Mouse (Mus musculus) E14TG2a.4 (cell line): ENCODE results near the gene Mrln.

Source experiments
- H3K27me3 ChIP-seq: 2 replicates; pipeline ENCODE4 v1.6.1; 2014; ENCODE audit warnings: low read length, control low read depth; ENCODE audit not compliant: insufficient read depth
- H3K36me3 ChIP-seq: 2 replicates; pipeline ENCODE4 v1.6.1; 2014; ENCODE audit warnings: low read length, control low read depth; ENCODE audit not compliant: insufficient read depth
- H3K4me1 ChIP-seq: replicated peaks from 2 replicates; pipeline ENCODE4 v1.6.1; 2014; ENCODE audit warnings: low read depth, low read length, control low read depth
- H3K4me3 ChIP-seq: replicated peaks from 2 replicates; pipeline ENCODE4 v1.5.1; 2014; ENCODE audit warnings: mild to moderate bottlenecking, low read length
- H3K9me3 ChIP-seq: 2 replicates; pipeline ENCODE4 v1.6.1; 2014; ENCODE audit warnings: low read length, control low read depth
- CTCF ChIP-seq: conservative IDR thresholded peaks from 2 replicates; pipeline ENCODE4 v1.5.1; 2014; ENCODE audit warnings: low read length
- NANOG ChIP-seq: IDR thresholded peaks from 2 replicates; pipeline ENCODE4 v1.6.1; 2014; ENCODE audit warnings: borderline replicate concordance, low read length, mixed read lengths
- POU5F1 ChIP-seq: IDR thresholded peaks from 2 replicates; pipeline ENCODE4 v1.6.1; 2014; ENCODE audit warnings: low read length, borderline replicate concordance

Gene Mrln

DNA sequence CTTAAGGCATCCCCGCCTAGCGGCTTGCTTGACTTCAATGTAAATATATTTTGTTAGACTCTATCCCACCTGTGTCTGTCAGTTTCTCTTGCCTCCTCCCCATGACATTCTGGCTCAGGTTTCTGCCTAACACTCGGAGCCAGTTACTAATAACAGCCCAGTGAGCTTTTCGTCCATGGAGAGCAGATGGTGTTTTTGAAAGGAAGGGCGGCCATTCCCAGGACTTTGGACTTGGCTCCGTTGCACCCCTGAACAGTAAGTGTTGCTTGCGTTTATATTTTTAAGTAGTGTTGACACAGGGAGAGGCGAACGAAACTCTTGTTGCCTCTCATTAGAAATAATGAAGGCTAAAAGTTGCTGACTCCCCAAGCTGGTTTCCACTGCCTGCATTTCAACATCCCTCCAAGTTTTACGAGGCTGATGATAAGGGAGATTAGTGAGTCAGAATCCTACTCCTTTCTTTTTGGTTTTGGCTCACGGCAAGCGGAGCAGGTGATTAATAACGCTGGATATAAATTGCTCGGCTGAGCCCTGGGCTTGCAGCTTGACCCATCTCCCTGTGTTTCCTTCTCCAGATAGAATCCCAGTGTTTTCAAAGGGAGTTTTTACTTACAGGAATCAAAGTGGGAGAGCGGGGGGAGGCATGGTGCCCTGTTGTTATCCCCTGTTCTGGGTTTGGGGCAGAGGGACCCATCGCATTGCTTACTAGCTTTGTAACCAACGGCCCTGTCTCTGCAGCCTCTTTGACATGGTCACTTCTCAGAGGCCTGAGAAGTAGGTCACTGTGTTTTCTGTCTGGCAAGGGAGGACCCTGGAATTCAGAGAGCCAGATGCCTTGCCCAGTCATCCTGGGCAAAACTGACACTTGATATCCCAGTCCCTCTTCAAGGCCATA lies at the start of gene Mrln:
Gene Mrln (plus strand): TSS at position 160 of the 895 bp plus-strand sequence.
- Histone ChIP-seq H3K27me3 (no peaks in the 10 kb centered on the region), H3K9me3 (no peaks in the 10 kb centered on the region), H3K4me1 (no peaks in the 10 kb centered on the region)

DNA sequence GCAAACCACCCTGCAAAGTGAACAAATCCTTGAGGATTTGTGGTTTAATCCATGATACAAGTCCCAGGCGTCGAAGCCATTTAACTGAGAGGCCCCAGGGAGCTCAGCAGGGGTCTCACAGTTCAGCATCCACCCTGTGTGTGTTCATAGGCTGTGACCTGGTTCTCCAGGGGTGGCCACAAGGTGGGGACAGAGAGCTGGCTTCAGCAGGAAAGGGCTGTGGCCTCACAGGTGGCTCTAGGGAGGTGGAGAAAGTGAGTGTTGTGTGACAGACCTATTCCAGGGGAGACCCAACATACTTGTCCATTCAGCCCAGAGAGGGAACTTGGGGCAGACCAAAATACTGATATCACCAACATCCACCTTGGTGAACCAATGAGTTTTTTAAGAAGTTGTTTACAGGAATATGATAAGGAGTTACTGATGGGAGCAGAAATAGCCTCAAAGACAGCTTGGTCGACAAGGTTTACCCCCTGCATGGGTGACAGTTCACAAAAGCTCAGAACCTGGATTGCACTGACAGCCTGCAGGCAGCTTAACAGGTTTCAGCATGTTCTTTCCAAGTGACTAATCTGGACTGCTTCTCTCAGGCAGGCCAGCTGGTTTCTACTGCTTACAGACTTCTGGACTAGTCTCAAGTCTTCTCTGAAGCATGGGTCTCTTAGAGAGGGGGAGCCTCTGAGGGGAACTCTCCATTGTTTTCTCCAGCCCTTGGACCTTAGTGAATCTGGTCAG lies 47.9 kb upstream of the Mrln start:
- peaks cover 8% of the 10 kb centered on the region for H3K9me3 ChIP-seq
- H3K4me1 ChIP-seq: peaks cover 43% of the 10 kb centered on the region
- TF ChIP-seq CTCF: peak; percentile 66
- no peak for TF ChIP-seq NANOG
- peaks cover 84% of the 10 kb centered on the region for H3K36me3 ChIP-seq
- no peak overlapping the region for H3K4me3 ChIP-seq
- H3K27me3 ChIP-seq: no peaks in the 10 kb centered on the region

More for the DNA sequence above, at the start of gene Mrln:
- Histone ChIP-seq H3K4me3 (no peak within 1 kb of the TSS), H3K36me3 (no peaks in the 10 kb centered on the region)
- TF ChIP-seq NANOG: no peak

GRCm38 (mm10) chr10:70159651-70160320 lies 44.7 kb upstream of the Mrln start:
- Histone ChIP-seq H3K36me3 (peaks cover 78% of the 10 kb centered on the region), H3K9me3 (peaks cover 8% of the 10 kb centered on the region), H3K27me3 (no peaks in the 10 kb centered on the region), H3K4me3 (no peak overlapping the region), H3K4me1 (peaks cover 31% of the 10 kb centered on the region)
- TF ChIP-seq CTCF: no peak
- no peak for TF ChIP-seq POU5F1
- TF ChIP-seq NANOG: no peak

DNA sequence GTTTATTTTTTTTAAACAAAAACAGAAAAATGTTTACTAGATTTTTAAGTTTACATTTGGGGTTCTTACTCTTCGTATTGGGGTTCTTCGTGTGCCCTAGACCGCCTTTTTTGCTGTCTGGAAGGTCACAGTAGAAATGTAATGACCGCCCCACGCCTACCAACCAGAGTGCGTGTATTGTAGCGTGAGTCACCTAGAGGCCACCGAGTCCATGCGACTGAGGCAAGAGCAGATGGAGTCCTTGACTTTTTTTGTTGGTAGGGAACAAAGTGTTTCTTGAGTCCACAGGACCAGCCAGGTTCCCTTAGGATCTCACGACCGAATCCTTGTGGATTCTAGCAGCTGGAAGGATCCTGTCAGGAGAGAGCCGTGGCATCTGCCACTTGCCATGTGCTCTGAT lies 43.7 kb upstream of the Mrln start:
- no peak for TF ChIP-seq NANOG
- no peak for TF ChIP-seq POU5F1
- no peak for TF ChIP-seq CTCF
- H3K27me3 ChIP-seq: no peaks in the 10 kb centered on the region
- no peak overlapping the region for H3K4me3 ChIP-seq
- H3K36me3 ChIP-seq: peaks cover 76% of the 10 kb centered on the region
- H3K4me1 ChIP-seq: peaks cover 32% of the 10 kb centered on the region
- H3K9me3 ChIP-seq: peaks cover 8% of the 10 kb centered on the region

DNA sequence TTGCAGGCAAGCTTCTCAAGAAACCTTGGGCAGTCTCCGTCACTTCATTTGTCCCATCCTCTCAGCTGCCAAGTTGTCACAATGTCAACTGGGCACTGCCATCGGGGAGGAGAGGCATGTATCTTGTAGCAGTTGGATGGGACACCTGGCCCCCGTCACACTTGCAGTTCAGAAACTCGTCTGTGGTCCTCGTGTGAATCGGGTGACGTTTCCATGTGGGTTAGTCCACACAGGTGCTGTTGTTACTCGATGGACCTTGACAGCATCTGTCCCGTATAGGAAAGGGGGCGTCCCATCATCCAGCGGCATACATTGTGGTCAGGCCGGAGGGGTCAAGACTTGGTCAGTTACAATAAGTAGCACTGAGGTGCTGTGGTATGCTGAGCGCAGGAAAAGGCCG lies 43.0 kb upstream of the Mrln start:
- H3K4me1 ChIP-seq: peaks cover 28% of the 10 kb centered on the region
- no peaks in the 10 kb centered on the region for H3K27me3 ChIP-seq
- H3K36me3 ChIP-seq: peaks cover 76% of the 10 kb centered on the region
- TF ChIP-seq NANOG (no peak), POU5F1 (no peak), CTCF (no peak)
- peaks cover 7% of the 10 kb centered on the region for H3K9me3 ChIP-seq
- H3K4me3 ChIP-seq: no peak overlapping the region

DNA sequence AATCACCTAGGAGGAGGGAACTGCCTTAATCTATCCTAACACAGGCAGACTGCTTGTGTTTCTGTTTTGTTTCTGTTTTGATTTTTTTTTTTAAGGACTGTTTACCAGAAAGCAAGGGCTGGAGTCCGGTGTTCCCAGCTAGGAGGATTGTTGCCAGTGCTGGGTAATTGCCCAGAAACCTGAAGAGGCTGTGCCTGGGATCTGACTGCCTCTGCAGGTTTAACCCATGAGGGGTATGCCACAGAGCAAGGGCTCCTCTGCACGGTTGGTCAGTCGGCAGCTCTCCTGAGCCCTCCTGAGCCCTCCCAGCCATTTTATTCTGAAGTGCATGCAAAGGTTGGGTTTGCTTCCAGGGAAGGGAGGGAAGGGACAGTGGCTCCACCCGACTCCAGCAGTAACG lies 40.8 kb upstream of the Mrln start:
- H3K27me3 ChIP-seq: no peaks in the 10 kb centered on the region
- H3K4me3 ChIP-seq: no peak overlapping the region
- H3K4me1 ChIP-seq: peaks cover 50% of the 10 kb centered on the region
- H3K9me3 ChIP-seq: no peaks in the 10 kb centered on the region
- TF ChIP-seq POU5F1 (no peak), CTCF (no peak), NANOG (no peak)
- peaks cover 79% of the 10 kb centered on the region for H3K36me3 ChIP-seq

GRCm38 (mm10) chr10:70165877-70166276 lies 38.6 kb upstream of the Mrln start:
- Histone ChIP-seq H3K4me3 (no peak overlapping the region), H3K9me3 (no peaks in the 10 kb centered on the region), H3K4me1 (peaks cover 53% of the 10 kb centered on the region), H3K27me3 (no peaks in the 10 kb centered on the region), H3K36me3 (peaks cover 81% of the 10 kb centered on the region)
- TF ChIP-seq POU5F1 (no peak), NANOG (no peak)

DNA sequence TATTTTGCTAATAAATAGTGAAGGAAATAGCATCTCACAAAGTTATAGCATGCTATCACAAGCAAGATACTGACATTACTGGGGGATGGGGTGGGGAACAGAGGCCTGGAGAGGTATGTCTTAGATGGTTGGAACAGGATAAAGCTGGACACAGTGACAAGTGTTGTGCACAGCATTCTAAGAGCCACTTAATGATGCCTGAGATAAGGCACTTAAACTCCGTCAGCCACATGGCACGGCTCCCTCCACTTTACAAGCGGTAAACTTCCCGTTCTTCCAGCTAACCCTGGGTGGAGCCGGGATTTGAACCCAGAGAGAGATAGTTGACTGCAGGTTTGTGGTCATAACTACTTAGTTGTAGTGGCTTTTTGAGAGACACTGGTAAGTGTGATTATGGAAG lies 38.0 kb upstream of the Mrln start:
- H3K4me3 ChIP-seq: no peak overlapping the region
- H3K4me1 ChIP-seq: peaks cover 53% of the 10 kb centered on the region
- H3K9me3 ChIP-seq: no peaks in the 10 kb centered on the region
- H3K27me3 ChIP-seq: no peaks in the 10 kb centered on the region
- TF ChIP-seq NANOG (no peak), CTCF (no peak), POU5F1 (no peak)
- peaks cover 83% of the 10 kb centered on the region for H3K36me3 ChIP-seq
